Mouse (Mus musculus) midbrain, postnatal 0 days (tissue): ENCODE measurements at regions not wholly inside any gene's neighbourhood (a gene's known extent, or its start where the extent isn't known, plus 50 kb on each side); places are given as distances from the start of the nearest gene placed in this dataset.

ENCODE experiments used
- ATAC-seq: fragments of 200-750 bp; cut with Nextera tagmentation; 2 replicates; pipeline ENCODE4 v1.8.0; 2017; ENCODE audit warnings: moderate number of reproducible peaks, mild to moderate bottlenecking, moderate TSS enrichment, moderate library complexity; ENCODE audit not compliant: low FRiP score
- DNase-seq: peaks from one replicate; pipeline ENCODE4 v3.0.0-alpha.2; 2015; ENCODE audit warnings: low spot score
- H3K27ac ChIP-seq: fragments of 300-500 bp; sonication (generic); 2 replicates; pipeline ENCODE4 v1.5.1; 2014; ENCODE audit warnings: low read depth, mild to moderate bottlenecking, low read length, mixed read lengths
- H3K27me3 ChIP-seq: fragments of 300-500 bp; sonication (generic); 2 replicates; pipeline ENCODE4 v1.6.1; 2014; ENCODE audit warnings: low read length, control low read depth, mixed read lengths; ENCODE audit not compliant: insufficient read depth
- H3K36me3 ChIP-seq: fragments of 300-500 bp; sonication (generic); 2 replicates; pipeline ENCODE4 v1.6.1; 2014; ENCODE audit warnings: low read length, control low read depth, mixed read lengths; ENCODE audit not compliant: insufficient read depth
- H3K4me1 ChIP-seq: fragments of 300-500 bp; sonication (generic); 2 replicates; pipeline ENCODE4 v1.6.1; 2014; ENCODE audit warnings: mild to moderate bottlenecking, control low read depth, antibody characterized with exemption, low read length, mixed read lengths; ENCODE audit not compliant: insufficient read depth
- H3K4me2 ChIP-seq: fragments of 300-500 bp; sonication (generic); 2 replicates; pipeline ENCODE4 v1.6.1; 2014; ENCODE audit warnings: low read depth, mild to moderate bottlenecking, low read length, mixed read lengths; ENCODE audit not compliant: poor library complexity, severe bottlenecking
- H3K4me3 ChIP-seq: fragments of 300-500 bp; sonication (generic); 2 replicates; pipeline ENCODE4 v1.5.1; 2014; ENCODE audit warnings: low read depth, mild to moderate bottlenecking, low read length, moderate library complexity
- H3K9ac ChIP-seq: fragments of 300-500 bp; sonication (generic); replicated peaks from 2 replicates; pipeline ENCODE4 v1.6.1; 2014; ENCODE audit warnings: mild to moderate bottlenecking, low read length, moderate library complexity, mixed read lengths; ENCODE audit not compliant: poor library complexity, severe bottlenecking
- H3K9me3 ChIP-seq: fragments of 300-500 bp; sonication (generic); 2 replicates; pipeline ENCODE4 v1.6.1; 2016; ENCODE audit warnings: low read length, control low read depth
- CTCF ChIP-seq: IDR thresholded peaks from 2 replicates; pipeline ENCODE4 v1.5.1; 2016; ENCODE audit warnings: antibody characterized with exemption, mild to moderate bottlenecking
- WGBS: fragments of 180-500 bp; shearing (Covaris S2); extraction: QIAGEN DNeasy Blood & Tissue Kit; methylation state at CpG from one replicate; pipeline ENCODE4 v1.1.7; 2014; 5-methylcytosine and 5-hydroxymethylcytosine counted together

DNA sequence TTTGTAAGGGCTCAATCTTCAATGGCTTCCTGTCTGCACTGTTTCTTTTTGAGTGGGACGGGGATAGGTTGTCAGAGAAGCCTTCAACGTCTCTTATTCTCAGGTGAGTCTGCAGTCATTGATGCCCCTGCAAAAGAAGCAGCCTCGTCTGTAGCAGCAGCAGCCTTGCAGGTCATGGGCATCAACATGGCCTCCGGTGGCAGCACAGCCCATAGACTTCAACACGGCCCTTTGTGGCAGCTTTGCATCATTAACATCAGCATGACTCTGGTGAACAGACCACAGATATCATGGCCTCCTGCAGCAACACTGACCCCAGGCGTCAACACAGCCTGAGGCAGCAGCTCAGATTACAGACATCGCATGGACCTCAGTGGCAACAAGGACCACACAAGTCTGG is 65.4 kb upstream of the Rnf24 start:
- no peak for TF ChIP-seq CTCF
- no peak for ATAC-seq
- no peaks in the 10 kb centered on the region for H3K9me3 ChIP-seq
- no peak overlapping the region for H3K4me2 ChIP-seq
- no peaks in the 10 kb centered on the region for H3K4me1 ChIP-seq
- 75% methylated on average over 7 of the region's 7 CpGs for WGBS
- no peak for DNase-seq
- no peak overlapping the region for H3K9ac ChIP-seq
- no peaks in the 10 kb centered on the region for H3K27me3 ChIP-seq
- no peak overlapping the region for H3K27ac ChIP-seq
- H3K36me3 ChIP-seq = no peaks in the 10 kb centered on the region
- H3K4me3 ChIP-seq = no peak overlapping the region

GRCm38 (mm10) chr2:131417472-131417871 is 64.8 kb upstream of the Rnf24 start:
- ATAC-seq (no peak), DNase-seq (no peak)
- Histone ChIP-seq H3K4me3 (no peak overlapping the region), H3K27me3 (no peaks in the 10 kb centered on the region), H3K9ac (no peak overlapping the region), H3K4me1 (no peaks in the 10 kb centered on the region), H3K27ac (no peak overlapping the region), H3K9me3 (no peaks in the 10 kb centered on the region), H3K4me2 (no peak overlapping the region), H3K36me3 (no peaks in the 10 kb centered on the region)
- TF ChIP-seq CTCF = no peak
- 89% methylated on average over 2 of the region's 2 CpGs for WGBS

GRCm38 (mm10) chr2:131416482-131416881 is 63.8 kb upstream of the Rnf24 start:
- H3K9ac ChIP-seq = no peak overlapping the region
- DNase-seq = peak; percentile 68
- H3K36me3 ChIP-seq = no peaks in the 10 kb centered on the region
- no peaks in the 10 kb centered on the region for H3K4me1 ChIP-seq
- peak; percentile 75 for TF ChIP-seq CTCF
- H3K4me2 ChIP-seq = no peak overlapping the region
- ATAC-seq = no peak
- no peaks in the 10 kb centered on the region for H3K27me3 ChIP-seq
- H3K27ac ChIP-seq = no peak overlapping the region
- H3K4me3 ChIP-seq = no peak overlapping the region
- H3K9me3 ChIP-seq = no peaks in the 10 kb centered on the region
- WGBS = 45% methylated on average over 6 of the region's 6 CpGs

GRCm38 (mm10) chr2:131410906-131411520 is 58.3 kb upstream of the Rnf24 start:
- H3K27ac ChIP-seq = no peak overlapping the region
- H3K36me3 ChIP-seq = no peaks in the 10 kb centered on the region
- H3K9me3 ChIP-seq = no peaks in the 10 kb centered on the region
- no peaks in the 10 kb centered on the region for H3K27me3 ChIP-seq
- no peak overlapping the region for H3K9ac ChIP-seq
- ATAC-seq (no peak), DNase-seq (no peak)
- no peak overlapping the region for H3K4me2 ChIP-seq
- no peak overlapping the region for H3K4me3 ChIP-seq
- TF ChIP-seq CTCF = no peak
- WGBS = 85% methylated on average over 5 of the region's 5 CpGs
- no peaks in the 10 kb centered on the region for H3K4me1 ChIP-seq

DNA sequence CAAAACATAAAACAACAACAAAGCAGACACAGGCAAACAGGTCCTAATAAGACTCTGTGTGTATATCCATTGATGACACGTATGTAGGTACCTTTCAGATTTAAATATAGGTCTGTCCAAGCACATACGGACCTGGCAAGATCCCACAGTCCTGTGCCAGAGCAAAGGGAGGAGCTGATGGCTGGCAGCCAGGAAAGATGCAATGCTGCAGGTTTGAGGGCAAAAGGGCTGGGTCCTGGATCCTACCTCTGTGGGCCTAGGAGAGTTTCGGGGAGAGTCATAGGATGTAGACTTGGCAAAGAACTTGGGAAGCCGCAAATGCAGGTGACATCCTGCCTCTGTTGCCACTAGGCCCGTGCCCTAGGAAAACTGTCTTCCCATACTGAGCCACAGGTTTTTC is 54.6 kb upstream of the Rnf24 start:
- no peak overlapping the region for H3K4me2 ChIP-seq
- no peak for TF ChIP-seq CTCF
- no peaks in the 10 kb centered on the region for H3K4me1 ChIP-seq
- 86% methylated on average over 5 of the region's 5 CpGs for WGBS
- H3K36me3 ChIP-seq = no peaks in the 10 kb centered on the region
- no peak for DNase-seq
- H3K27me3 ChIP-seq = no peaks in the 10 kb centered on the region
- no peak for ATAC-seq
- H3K9me3 ChIP-seq = no peaks in the 10 kb centered on the region
- H3K4me3 ChIP-seq = no peak overlapping the region
- H3K9ac ChIP-seq = no peak overlapping the region
- no peak overlapping the region for H3K27ac ChIP-seq

DNA sequence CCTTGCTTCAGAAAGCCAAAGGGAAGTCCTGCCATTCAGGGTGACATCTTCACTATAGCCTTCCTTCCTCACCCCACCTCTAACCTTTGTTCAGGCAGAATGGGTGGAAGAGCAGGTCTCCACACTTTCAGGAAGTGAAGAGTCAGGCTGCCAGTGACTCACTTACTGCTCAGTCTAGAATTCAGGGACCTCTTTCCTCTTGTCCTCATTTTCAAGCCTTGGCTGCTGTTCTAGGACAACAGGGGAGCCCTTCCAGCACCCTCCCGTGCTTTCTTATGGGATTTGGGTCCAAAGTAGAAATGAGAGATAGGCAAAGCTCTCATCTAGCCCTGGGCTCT is 51.5 kb upstream of the Rnf24 start:
- no peak overlapping the region for H3K27ac ChIP-seq
- 39% methylated on average over 1 of the region's 1 CpGs for WGBS

More for the DNA sequence above, 51.5 kb upstream of the Rnf24 start:
- no peaks in the 10 kb centered on the region for H3K36me3 ChIP-seq
- no peak overlapping the region for H3K9ac ChIP-seq
- ATAC-seq (no peak), DNase-seq (no peak)
- no peak for TF ChIP-seq CTCF
- no peaks in the 10 kb centered on the region for H3K27me3 ChIP-seq
- no peak overlapping the region for H3K4me3 ChIP-seq
- no peaks in the 10 kb centered on the region for H3K4me1 ChIP-seq
- H3K9me3 ChIP-seq = no peaks in the 10 kb centered on the region
- no peak overlapping the region for H3K4me2 ChIP-seq
